Mouse (Mus musculus) ES-E14 (cell line): ENCODE data around the gene Stat3.

Source experiments
- CHD2 ChIP-seq: IDR thresholded peaks from 2 replicates; pipeline ENCODE4 v1.6.1; 2014; ENCODE audit warnings: mild to moderate bottlenecking, low read depth, low read length, inconsistent platforms
- HCFC1 ChIP-seq: IDR thresholded peaks from 2 replicates; pipeline ENCODE4 v1.6.1; 2012; ENCODE audit warnings: low read length, inconsistent platforms, borderline replicate concordance; ENCODE audit not compliant: insufficient read depth
- MAFK ChIP-seq: IDR thresholded peaks from 2 replicates; pipeline ENCODE4 v1.6.1; 2014; ENCODE audit warnings: mild to moderate bottlenecking, low read depth, low read length, inconsistent platforms; ENCODE audit not compliant: insufficient read depth
- ZC3H11A ChIP-seq: IDR thresholded peaks from 2 replicates; pipeline ENCODE4 v1.6.1; 2012; ENCODE audit warnings: low read depth, mild to moderate bottlenecking, inconsistent platforms, low read length, borderline replicate concordance
- ZNF384 ChIP-seq: IDR thresholded peaks from 2 replicates; pipeline ENCODE4 v1.6.1; 2012; ENCODE audit warnings: low read depth, low read length, inconsistent platforms

GRCm38 (mm10) chr11:100904580-100905351 lies 34.6 kb downstream of the Stat3 start:
- TF ChIP-seq HCFC1 (no peak), CHD2 (no peak), MAFK (no peak), ZC3H11A (no peak), ZNF384 (no peak)
